Mouse (Mus musculus) bone marrow macrophage, adult 2 months (primary cell): Measurements from ENCODE around the gene Vegfd.

Experiments
- CTCF ChIP-seq: IDR thresholded peaks from 2 replicates; pipeline ENCODE4 v1.5.1; 2012; ENCODE audit warnings: low read depth, mild to moderate bottlenecking, low read length, moderate library complexity
- POLR2A ChIP-seq: IDR thresholded peaks from 2 replicates; pipeline ENCODE4 v1.6.1; 2012; ENCODE audit warnings: mild to moderate bottlenecking, low read depth, low read length, borderline replicate concordance

DNA sequence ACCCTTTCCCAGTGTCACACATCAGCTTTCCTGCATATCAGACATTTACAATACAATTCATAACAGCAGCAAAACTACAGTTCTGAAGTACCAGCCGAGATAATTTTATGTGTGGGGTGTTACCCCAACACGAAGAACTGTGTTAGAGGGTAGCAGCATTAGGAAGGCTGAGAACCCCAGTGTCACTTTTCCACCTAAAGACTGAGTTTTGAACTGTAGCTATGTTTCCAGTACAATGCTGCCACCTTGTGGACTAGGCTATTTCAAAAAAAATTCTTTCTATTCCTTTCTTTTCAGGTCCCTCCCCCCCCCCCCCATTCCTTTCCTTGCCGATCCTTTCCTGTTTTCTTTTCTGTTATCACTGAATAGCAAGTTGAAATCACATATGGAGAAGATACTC lies 76.0 kb downstream of the Vegfd start:
- TF ChIP-seq CTCF (no peak), POLR2A (no peak)
